Mouse (Mus musculus): Measurements from ENCODE around the gene Rmdn3. TPM values are rescaled to one million over a fixed set of nuclear protein-coding genes. Genes with fewer than 3 reads are reported as not detected.

Gene Rmdn3
- total RNA-seq, 2 experiments from 2014 or later: 63.6 to 65.0 TPM

DNA sequence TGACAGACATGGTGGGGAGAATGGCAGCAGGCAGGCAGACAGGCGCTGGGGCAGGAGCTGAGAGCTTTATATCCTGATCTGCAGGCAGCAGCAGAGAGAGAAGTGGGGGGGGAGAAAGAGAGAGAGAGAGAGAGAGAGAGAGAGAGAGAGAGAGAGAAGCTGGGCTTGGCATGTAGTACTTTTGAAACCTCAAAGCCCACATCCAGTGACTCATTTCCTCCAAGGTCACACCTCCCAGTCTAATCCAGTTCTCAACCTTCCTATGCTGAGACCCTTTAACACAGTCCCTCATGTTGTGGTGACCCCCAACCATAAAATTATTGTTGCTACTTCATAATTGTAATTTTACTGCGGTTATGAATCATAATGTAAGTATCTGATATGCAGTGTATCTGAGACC is 13.4 kb upstream of the Rmdn3 start:
- no peak for DNase-seq

DNA sequence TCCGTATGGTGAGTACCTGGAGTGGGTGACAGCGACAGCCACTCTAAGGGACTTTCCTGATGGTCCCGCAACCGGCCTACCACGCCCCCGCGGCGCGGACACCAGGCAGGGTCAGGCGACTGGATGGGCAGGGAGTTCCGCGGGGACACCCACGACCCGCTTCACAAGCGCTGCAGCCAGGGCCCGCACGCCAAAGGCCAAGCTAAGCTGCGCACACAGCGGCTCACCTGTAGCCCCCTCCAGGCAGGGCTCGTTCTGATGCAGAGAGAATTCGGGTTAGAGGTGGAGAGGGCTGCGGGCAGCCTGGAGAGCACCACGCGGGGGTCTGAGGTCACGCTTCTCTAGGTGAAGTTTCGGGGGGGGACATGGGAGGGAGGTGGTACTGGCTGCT is 11.0 kb upstream of the Rmdn3 start:
- DNase-seq: no peak

DNA sequence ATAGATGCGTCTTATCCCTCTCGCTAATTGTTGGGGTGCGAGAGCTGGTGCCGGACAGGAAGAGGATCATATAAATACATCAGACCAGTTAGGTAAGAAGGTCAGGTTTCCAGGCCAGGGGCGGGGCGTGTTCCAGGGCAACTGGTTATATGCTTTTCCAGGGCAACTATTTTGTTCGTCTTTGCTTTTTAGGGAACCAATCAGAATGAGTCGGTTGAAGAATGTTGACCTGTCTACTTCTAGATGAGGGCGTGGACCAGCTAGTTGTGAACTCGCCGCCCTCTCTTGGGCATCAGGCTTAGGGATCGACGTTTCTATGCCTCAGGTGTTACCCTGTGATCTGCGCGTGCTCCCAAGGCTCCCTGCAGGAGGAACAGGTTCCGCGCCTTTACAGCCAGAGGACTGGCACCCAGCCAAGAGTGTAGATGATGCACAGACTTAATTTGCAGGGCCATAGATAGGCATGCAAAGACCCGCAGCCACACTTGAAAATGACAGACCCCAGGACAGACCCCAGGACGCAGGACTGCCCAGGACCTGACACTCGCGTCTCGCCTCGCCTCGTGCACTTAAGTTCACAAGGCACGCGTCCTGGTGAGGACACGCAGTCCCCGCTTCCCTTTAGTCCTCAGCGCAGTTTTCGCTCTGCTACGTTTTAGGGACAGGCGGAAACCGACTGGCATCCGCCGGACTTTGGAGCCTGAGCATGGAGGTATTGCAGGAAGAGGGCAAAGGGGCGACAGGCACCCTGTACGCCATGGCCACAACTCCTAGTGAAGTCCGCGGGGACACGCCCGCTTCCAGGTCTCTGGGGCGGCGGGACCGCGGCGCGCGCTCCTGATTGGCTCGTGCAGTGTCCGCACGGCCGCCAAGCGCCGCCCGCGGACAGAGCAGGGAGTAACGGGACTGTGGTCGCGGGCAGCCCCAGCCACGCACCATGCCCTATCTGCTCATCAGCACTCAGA is 10.3 kb upstream of the Rmdn3 start, which contains the start of gene Gchfr:
Gchfr (plus strand) TSS at position 873 of the 965 bp plus-strand sequence.
- peak; percentile 89 for DNase-seq

DNA sequence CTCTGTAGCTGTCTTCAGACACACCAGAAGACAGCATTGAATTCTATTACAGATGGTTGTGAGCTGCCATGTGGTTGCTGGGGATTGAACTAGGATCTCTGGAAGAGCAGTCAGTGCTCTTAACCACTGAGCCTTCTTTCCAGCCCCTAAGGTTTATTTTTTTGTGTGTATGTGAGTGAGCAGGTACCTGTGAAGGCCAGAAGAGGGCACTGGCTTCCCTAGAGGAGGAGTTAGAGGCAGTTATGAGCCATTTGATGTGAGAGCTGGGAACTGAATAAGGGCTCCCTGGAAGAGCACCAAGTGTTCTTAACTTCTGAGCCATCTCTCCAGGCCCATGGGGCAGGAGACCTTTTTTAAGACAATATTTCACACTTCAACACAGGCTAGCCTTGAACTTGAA is 8.6 kb upstream of the Rmdn3 start:
- no peak for DNase-seq

DNA sequence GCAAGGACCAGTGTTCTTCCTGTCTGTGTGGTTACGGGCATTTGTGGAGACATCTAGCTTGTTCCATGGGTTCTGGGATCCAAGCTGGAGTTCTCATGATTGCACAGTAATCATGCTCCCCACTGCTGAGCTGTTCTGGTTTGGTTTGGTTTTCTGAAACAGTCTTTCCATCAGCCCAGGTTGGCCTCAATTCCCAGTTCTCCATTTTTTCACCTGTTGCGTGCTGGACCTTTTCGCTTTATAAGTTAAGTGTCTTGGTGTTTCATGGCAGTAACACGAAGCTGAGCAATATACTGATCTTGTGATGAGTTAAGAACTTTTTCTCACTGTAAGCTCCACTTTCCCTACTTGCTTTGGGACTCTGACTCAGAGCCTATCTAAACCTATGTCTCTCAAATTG is 7.2 kb upstream of the Rmdn3 start:
- no peak for DNase-seq

DNA sequence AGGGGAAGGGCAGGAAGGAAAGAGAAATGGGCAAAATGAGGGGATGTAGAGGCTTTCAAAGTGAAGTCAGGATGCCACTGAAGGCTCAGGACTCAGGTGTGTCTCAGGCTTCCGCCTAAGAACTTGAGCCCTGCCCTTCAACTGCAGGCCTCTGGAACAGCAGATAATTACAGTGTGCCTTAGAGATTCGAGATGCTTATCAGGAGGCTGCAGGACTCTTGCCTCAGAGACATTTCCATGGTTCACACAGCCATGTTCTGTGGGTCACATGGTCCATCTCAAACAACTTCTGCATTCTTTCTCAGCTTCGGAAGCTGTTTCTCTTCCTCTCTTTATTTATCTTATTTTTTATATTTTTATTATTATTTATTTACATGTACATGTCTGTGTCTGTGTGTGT is 6.3 kb upstream of the Rmdn3 start:
- DNase-seq: no peak

DNA sequence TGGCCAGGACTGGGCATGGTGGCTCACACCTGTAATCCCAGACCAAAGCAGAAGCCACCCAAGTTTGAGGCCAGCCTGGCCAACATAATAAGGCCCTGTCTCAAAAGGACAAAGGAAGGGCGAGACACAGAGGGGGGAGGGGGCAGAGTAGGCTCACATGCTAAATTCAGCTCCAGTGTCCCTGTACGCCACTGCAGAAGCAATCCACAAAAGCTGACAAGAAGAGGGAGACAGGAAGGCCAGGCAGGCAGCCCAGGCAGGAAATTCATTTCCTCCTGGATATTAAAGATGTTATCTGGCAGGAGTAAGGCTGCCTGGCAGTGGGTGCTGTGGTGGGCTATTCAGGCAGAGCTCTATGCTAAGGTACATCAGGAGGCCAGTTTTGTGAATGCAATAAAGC is 4.4 kb upstream of the Rmdn3 start:
- peak; percentile 39 to 63 for DNase-seq

DNA sequence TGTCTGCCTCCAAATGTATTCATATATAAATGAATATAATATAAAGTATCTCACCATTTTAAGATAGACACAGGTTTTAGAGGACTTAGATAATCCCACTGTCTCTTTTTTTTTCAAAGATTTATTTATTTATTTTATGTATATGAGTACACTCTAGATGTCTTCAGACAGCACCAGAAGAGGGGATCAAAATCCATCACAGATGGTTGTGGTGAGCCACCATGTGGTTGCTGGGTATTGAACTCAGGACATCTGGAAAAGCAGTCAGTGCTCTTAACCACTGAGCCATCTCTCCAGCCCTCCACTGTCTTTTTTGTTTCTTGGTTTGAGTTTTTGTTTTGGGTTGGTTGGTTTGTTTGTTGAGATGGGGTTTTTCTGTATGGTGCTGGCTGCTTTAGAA is 1.0 kb upstream of the Rmdn3 start:
- DNase-seq: no peak

DNA sequence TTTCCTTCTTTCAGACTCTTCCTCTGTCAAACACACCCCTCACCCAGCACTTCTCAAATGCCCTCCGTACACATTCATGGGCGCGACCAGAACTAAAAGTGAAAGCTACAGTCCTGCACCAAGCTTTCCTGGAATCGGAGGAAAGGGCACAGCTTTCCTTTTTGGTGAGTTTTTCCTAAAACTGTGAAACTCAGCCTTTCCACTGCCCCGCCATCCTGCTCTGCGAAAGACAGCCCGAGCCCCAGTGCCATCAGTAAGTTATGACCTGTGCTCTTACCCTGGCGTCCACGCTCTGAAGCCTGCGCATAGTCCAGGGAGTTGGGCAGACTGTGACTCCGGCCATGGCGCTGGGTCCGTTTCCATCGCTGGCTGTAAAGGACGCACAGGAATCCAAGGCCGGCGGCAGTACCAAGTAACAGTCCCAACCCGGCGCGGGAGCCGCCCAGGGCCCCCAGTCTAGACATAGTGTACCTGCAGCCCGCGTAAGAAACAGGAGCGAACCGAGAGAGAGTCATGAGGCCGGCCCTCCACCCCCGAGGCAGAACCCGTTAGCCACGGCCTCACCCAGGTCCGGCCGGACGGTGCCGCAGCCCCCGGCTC is 653 bp downstream of the Rmdn3 start:
- peak; percentile 53 to 58 for DNase-seq

DNA sequence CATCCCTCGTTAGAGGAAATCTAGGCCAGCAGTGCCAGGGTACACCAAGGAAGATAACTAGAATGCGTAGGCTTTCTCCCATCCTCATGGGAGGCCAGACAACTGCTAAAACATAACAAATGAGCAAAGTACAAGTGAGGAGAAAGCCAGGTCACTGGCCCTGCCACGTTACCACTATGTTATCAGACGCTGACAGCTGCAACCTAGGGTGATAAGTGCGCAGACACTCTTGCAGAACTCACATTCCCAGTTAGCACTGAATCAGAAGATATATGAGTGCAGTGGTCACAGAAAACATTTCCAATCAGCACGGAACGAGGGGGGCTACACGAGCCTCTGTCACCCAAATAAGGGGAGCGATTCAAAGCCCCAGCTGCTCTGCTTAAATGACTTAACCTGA is 1.4 kb downstream of the Rmdn3 start:
- DNase-seq: no peak

DNA sequence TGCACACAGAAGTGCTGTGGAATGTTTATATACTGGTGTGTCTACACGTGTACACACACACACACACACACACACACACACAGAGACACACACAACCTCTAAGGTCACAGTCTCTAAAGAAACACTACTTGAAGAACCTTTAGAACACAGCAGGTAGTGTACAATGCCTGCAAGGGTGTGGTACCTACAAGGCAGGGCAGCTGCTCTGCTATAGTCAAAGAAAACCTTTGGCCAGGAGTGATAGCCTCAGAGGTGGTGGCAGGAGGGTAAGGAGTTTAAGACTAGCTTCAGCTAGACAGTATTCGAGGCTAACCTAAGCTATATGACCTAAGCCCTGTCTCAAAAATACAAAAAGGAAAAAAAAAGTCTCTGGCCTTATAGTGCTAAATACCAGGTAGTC is 2.2 kb downstream of the Rmdn3 start:
- no peak for DNase-seq

DNA sequence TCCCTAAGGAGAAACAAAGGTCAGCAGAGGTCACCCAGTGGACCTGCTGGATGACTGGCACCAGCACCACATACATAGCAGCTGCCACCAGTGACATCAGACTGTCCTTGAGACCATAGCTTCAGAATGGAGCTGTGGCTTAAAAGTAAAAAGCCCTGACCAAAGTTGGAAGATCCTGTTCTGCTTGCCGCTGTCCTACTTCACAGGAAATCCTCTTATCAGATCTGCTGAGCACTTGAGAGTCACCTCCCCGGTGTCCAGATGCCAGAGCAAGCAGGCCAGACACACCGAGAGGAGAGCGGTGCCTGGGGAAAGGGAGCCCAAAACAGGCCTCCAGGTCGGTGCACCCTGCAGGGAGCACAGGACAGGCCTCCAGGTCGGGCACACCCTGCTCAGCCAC is 4.6 kb downstream of the Rmdn3 start:
- DNase-seq: no peak

DNA sequence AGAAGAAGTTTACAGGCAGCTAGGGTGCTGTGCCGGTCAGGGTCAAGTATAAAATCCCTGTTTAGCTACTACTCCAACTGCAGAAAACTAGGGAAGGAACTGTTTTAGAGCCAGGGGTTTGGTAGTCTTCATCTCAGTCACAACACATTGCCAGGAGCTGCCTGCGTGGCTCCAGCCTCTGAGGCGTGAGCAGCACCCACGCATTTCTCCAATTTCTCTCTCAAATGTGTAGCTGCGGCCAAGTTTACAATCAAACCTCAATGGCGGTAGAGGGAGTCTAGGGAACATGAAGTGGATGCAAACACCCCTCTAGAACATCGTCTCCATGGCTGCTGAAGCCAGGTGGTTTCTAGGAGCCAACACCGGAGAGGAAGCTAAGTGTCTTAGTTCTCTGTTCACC is 9.1 kb downstream of the Rmdn3 start:
- DNase-seq: no peak

DNA sequence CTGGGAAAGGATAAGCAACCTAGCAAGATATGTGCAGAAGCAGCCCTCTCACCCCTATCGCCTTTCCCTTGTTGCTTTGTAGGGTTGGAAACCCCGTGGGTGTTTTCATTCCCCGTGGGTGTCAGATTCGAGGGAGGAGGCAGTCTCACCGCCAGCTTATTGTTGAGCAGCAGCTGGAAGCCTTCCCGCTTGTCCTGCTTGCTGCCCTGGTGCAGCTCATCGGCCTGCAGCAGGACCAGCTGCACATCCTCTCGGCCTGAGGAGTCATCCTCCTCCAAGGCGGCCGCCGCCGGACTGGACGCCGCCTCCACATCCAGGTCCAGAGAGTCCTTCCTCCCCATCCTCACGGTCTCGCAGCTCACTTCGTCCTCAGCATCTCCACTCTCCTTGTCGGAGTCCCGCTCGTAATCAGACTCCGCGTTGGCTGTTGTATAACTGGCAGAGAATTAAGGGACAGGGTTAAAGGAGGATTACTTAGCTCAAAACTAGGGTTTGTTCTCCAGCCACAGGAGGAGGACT is 9.6 kb downstream of the Rmdn3 start:
- DNase-seq: no peak

DNA sequence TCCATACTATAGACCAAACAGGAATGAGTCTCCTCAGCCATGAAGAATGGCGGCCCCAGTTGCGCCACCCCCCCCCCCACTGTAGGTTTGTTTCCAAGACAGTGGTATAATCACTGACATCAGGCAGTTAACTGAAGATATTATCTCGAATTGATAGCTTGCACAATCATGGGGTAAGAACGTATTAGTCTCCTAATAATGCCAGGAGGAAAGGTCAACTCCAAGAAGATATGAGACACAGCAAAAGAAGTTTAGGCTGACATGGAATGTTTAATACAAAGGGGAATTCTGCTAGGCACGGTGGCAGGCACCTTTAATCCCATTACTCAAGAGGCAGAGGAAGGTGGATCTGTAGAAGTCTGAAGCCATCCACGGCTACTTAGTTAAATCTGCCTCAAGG is 10.4 kb downstream of the Rmdn3 start:
- no peak for DNase-seq

DNA sequence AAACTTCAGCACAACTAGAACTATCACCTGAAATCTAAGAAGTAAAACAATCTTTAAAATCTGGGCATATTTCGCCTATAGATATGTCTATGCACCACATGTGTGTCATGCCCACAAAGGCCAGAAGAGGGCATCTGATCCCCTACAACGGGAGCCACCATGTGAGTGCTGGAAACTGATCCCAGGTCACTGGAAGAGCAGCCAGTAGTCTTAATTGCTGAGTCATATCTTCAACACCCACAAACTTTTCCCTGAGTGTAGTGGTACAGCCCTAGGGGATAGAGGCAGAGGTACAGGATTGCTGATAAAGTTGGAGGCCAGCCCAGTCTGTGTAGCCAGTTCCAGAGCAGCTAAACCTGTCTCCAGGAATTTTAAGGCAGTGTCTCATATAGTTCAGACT is 11.6 kb downstream of the Rmdn3 start:
- no peak for DNase-seq

DNA sequence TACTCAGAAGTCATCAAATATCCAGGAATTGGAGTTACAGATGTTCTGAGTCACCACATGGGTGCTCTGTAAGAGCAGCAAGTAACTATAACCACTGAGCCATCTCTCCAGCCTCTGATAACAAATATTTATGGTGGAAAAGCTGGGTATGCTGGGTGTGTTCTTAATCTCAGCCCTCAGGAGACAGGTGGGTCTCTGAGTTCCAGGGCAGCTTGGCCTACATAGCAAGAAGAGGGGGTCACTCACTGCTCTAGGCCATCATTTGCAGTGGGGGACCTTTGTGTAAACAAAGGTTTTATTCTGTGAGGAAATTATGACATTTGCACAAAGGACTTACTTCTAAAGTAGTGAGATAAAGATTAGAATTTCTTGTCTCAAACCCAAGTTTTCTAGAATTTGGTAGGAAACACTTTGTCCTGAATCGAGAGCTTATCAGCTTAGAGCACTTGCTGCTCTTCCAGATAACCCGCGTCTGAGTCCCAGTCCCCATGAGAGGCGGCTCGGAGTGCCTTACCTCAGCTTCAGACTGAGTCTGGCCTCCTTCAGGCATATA is 20.4 kb downstream of the Rmdn3 start:
- DNase-seq: no peak

DNA sequence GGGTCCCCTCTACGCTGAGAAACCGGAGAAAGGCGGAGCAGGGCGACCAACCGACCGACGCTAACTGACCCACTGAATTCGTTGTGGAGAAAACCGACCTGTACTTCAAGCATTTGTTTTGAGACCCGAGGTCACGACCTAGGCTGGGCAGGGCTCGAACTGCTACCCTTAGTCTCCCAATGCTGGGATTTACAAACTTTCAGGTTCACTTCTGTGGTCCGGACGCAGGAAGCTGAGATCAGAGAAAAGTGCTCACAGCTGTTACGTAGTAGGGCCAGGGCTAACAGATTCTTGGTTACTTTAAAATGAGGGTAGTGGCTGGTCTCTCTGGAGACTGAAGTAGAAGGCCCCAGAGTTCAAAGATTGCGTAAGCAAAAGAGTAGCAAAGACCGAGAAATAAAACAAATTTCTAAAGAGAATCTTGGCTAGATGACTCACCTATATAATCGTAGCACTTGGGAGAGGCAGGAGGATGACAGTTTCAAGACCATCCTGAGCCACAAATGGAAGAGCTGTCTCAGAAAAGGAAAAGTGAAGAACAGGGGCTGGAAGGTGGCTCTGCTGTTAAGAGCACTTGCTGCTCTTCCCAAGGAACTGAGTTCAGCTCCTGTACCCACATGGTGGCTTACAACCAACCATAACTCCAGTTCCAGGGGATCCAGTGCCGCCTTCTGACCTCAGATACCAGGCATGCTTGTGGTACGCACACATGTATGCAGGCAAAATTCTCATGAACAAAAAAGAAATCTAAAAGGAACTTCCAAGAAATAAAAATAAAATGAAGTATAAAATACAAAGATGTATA is 43.5 kb downstream of the Rmdn3 start:
- DNase-seq: no peak

DNA sequence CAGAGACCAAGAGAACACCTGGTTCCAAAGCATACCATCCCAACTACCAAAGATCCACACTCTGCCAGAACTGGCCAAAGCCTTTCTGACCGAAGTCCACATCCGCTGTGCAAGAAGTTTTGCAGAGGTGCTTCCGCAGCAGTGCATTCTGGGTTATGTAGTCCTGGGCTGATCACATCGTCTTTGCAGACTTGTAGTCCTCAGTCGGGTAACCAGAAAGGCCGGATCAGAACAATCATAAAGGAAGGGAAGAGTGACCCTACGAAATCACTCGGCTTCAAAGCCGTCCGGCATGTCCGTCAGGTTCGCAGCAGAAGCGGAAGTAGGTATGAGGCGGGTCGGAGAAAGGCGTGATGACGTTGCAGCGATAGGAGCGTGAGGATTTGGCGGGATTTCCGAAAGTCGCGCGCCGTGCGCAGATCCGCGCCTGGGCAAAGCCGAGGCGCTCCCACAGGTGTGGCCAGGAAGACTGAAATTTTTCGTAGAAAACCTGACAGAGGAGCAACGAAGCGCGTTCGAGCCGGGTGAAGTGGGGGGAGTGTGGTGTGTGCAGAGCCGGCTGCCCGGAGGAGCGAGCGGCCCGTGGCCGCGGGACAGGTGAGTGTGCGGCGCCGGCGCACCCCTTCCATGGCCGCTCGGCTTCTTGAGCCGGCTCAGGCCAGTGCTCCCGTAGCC is 44.3 kb downstream of the Rmdn3 start, which contains the start of gene Rad51:
Rad51 (plus strand) TSS at position 356 of the 675 bp plus-strand sequence.
- peak; percentile 84 to 90 for DNase-seq

DNA sequence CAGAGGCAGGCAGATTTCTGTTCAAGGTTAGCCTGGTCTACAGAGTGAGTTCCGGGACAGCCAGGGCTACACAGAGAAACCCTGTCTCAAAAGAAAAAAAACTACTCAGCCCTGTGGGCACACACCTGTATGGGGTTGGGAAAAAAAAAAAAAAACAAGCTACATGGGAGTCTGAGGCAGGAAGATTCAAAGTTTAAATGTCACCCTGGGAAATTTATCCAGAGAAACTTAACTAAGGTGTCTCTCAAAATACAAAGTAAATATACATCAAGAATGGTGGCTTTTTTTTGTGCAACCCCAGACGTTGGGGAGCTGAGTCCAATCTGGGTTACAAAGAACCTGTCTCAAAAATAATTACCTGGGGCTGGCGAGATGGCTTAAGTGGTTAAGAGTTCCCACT is 45.8 kb downstream of the Rmdn3 start:
- DNase-seq: no peak

DNA sequence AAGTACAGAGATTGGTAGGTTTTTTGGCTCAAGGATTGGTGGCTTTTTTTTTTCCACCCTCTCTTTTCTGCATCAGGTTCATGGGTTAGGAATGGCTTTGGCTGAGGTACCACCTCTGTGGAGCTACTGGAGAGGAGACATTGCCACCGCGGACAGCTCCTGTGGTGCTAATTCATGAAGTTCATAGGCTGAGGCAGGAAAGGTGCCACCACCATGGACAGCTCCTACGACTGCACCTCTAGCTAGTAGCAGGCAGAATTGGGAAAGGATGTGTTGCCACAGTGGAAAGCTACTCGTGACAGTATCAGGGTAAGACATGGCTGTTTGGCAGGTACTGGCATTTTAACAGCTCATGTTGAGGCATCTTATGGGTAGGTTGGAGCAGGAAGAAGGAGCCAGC is 48.3 kb downstream of the Rmdn3 start:
- DNase-seq: peak; percentile 72 to 74

DNA sequence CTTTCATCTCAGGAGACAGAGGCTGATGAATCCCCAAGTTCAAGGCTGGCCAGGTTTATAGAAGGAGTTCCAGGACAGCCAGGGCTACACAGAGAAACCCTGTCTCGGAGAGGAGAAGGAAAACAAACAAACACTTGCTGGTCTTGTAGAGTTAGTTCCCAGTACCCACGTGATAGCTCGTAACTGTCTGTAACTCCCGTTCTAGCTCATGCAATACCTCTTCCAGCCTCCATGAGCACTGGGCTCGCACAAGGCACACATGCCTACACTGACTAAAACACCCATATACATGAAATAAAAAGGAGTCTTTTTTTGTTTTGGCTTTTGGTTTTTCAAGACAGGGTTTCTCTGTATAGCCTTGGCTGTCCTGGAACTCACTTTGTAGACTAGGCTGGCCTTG is 50.3 kb downstream of the Rmdn3 start:
- DNase-seq: no peak
